Mouse (Mus musculus): ENCODE measurements around the gene Grhpr.

Gene Grhpr

GRCm38 (mm10) chr4:44973871-44974270 lies 7.3 kb upstream of the Grhpr start:
- DNase-seq (ENCODE audit: inconsistent age in 2 of 2, low spot score in 1 of 2): no peak

GRCm38 (mm10) chr4:44974331-44974730 lies 6.9 kb upstream of the Grhpr start:
- DNase-seq (ENCODE audit: inconsistent age in 2 of 2, low spot score in 1 of 2): peak in 1 of 2 experiments; percentile 49

DNA sequence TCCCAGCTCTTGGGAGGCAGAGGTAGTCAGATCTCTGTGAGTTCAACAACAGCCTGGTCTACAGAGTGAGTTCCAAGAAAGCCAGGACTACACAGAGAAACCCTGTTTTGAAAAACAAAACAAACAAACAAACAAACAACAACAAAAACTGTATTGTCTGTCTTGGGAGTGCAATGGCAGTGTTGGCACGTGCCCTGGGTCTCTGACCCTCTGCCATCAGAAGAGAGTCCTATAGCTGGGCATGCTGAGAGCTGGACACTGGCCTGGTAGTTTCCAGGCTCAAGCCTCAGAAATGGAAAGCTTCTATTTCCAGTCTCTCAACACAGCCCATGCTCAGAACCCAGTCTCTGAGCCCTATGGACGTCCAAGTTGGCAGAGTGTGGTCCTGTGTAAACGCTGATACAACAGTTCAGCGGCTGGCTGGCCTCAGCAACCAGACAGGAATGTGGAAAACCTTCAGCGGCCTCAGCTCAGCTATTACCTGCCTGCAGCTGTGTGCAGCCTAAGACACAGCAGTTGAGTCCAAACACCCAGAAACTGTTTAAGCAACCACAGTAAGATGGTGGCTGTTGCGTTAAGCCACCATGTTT lies 5.1 kb upstream of the Grhpr start:
- no peak for DNase-seq (ENCODE audit: inconsistent age in 2 of 2, low spot score in 1 of 2)

DNA sequence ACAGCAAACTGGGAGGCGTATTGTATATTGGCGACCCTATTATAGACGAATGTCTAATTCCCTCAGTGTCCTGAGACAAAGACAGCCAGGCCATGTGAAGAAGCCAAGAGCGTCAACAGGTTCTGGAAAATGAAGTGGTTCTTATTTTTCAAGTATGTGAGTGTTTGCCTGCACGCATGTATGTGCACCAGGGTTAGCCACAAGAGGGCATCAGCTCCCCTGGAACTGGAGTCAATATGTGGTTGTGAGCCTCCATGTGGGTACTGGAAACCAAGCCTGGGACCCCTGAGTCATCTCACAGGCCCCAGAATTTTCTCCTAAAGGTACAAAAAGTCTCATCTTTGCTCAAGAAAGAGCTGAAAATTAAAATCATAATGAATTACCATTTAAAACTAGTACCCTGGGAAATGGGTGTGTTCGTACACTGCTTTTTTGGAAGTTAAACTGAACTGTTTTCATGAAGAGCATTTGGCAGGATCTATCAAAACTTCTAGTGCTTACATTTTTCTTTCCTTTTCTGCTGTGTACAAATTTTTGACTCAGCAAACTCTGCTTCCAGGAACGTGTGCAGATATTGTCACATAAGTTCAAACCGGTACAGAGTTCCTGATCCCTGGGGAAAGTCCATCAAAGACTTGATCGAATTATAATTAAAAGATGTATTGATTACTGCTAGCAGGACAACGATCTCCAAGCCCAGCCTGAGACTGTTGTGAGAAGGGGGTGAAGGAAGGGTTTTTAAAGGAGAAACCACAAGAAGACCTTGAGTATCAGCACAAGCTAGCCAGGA lies 4.1 kb upstream of the Grhpr start:
- DNase-seq (ENCODE audit: inconsistent age in 2 of 2, low spot score in 1 of 2): peak in 1 of 2 experiments; percentile 28

GRCm38 (mm10) chr4:44978175-44978574 lies 3.0 kb upstream of the Grhpr start:
- DNase-seq (ENCODE audit: inconsistent age in 2 of 2, low spot score in 1 of 2): peak in 1 of 2 experiments; percentile 40

DNA sequence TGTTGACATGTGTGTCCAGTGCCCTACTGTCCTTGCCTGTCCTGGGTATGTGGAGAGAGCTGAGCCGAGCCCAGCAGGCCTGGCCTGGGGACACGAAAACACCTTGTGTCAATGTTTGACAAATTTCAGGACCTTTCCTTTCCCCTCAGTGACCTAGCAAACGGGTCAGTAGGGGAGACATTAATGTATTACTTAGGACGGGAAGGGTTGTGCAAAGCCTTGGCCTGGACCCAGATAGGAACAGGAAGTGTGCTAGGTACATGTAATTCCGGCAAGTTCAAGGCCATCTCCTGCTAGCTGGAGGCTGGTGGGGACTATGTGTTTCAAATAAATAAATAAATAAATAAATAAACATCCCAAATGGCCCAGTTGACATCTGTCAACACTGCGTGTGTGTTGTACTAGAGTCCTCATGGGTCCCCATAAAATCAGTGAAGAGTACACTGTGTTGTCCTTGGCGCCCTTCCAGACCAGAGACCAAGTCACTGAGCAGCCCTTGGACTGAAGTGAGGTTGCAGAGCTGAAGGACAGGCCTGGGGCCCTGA lies 1.3 kb upstream of the Grhpr start:
- DNase-seq (ENCODE audit: inconsistent age in 2 of 2, low spot score in 1 of 2): peak; percentile 90 to 93

- no peak for DNase-seq (ENCODE audit: inconsistent age in 2 of 2, low spot score in 1 of 2)
These were observed 736 bp downstream of the Grhpr start for GRCm38 (mm10) chr4:44981974-44982287.

DNA sequence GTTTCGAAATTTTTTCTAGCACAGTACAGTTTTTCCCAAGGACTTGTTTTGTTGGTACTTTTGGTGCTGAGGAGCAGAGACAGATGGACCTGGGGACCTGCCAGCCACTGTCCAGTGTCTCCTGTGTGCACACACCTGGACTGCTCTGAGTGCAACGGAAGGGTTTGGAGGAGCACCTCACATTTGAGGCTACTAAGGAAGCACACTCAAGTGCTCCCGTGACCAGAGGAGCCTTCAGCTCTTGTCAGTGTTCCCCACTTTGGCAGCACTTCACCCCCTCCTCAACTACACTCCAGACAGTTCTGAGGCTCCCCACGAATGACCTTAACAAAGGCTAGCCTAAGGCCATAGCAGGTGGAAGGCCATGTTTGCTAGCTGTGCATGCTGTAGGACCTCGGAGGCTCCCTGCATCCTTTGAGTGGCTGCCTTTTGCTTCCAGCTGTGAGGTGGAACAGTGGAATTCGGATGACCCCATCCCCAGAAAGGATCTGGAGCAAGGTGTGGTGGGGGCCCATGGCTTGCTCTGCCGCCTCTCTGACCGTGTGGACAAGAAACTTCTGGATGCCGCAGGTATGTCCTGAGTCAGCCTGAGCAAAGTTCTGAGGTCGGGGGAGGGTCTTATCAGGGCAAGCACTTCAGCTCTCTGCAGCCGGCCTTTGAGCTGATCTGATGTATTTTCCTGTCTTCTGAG lies 1.4 kb downstream of the Grhpr start:
- DNase-seq (ENCODE audit: inconsistent age in 2 of 2, low spot score in 1 of 2): peak in 1 of 2 experiments; percentile 79

- peak; percentile 87 to 92 for DNase-seq (ENCODE audit: inconsistent age in 2 of 2, low spot score in 1 of 2)
These were observed 2.0 kb downstream of the Grhpr start for GRCm38 (mm10) chr4:44983131-44983740.

GRCm38 (mm10) chr4:44990560-44990959 lies 9.4 kb downstream of the Grhpr start:
- peak in 1 of 2 experiments; percentile 22 for DNase-seq (ENCODE audit: inconsistent age in 2 of 2, low spot score in 1 of 2)

- peak; percentile 52 to 79 for DNase-seq (ENCODE audit: inconsistent age in 2 of 2, low spot score in 1 of 2)
These were observed 11.1 kb downstream of the Grhpr start for GRCm38 (mm10) chr4:44992330-44992729.

GRCm38 (mm10) chr4:44993179-44993578 lies 12.0 kb downstream of the Grhpr start:
- peak; percentile 11 to 46 for DNase-seq (ENCODE audit: inconsistent age in 2 of 2, low spot score in 1 of 2)

GRCm38 (mm10) chr4:44993847-44994246 lies 12.7 kb downstream of the Grhpr start:
- DNase-seq (ENCODE audit: inconsistent age in 2 of 2, low spot score in 1 of 2): peak in 1 of 2 experiments; percentile 4

- peak in 1 of 2 experiments; percentile 14 for DNase-seq (ENCODE audit: inconsistent age in 2 of 2, low spot score in 1 of 2)
These were observed 13.6 kb downstream of the Grhpr start for GRCm38 (mm10) chr4:44994776-44995175.

GRCm38 (mm10) chr4:44998071-44998470 lies 16.9 kb downstream of the Grhpr start:
- no peak for DNase-seq (ENCODE audit: inconsistent age in 2 of 2, low spot score in 1 of 2)

DNA sequence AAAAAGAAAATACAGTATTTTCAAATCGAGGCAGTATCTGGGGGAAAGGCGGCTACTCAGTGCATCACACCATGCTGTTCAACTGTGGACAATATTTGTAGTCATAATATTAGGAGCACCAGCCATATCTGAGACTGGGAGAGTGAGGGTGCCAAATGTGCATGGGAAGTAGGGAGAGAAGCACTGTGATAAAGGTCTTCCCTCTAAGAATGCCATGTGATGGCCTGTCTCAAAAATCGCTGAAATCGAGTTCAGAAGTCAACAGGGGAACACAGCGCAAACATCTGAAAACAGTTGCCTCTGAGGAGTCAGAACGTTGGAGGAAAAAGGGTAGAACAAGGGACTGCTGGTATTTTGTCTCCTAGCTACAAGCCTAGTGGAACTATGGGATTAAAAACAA lies 18.8 kb downstream of the Grhpr start:
- no peak for DNase-seq (ENCODE audit: inconsistent age in 2 of 2, low spot score in 1 of 2)

DNA sequence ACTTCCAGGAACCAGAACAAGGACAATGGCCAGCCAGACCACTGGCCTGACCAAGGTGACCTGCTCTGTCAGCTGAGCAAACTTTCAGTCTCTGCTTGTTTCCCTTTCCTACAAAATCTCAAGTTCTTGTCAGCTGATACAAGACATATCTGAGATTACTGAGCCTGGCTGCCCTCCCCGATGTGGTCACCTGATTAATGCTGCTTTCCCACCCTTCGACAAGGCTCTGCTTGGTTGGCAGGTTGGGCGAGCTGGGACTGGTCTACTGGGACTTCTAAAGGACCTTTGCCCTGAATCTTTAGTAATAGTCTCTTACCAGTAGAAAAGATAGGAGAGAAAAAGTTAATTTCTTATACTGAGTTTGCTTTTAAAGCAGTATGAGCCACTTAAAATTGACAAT lies 24.3 kb downstream of the Grhpr start:
- peak in 1 of 2 experiments; percentile 62 for DNase-seq (ENCODE audit: inconsistent age in 2 of 2, low spot score in 1 of 2)

GRCm38 (mm10) chr4:45010806-45011415 lies 29.7 kb downstream of the Grhpr start:
- peak in 1 of 2 experiments; percentile 74 for DNase-seq (ENCODE audit: inconsistent age in 2 of 2, low spot score in 1 of 2)

- peak; percentile 83 to 95 for DNase-seq (ENCODE audit: inconsistent age in 2 of 2, low spot score in 1 of 2)
These were observed 30.4 kb downstream of the Grhpr start for GRCm38 (mm10) chr4:45011581-45012104.

DNA sequence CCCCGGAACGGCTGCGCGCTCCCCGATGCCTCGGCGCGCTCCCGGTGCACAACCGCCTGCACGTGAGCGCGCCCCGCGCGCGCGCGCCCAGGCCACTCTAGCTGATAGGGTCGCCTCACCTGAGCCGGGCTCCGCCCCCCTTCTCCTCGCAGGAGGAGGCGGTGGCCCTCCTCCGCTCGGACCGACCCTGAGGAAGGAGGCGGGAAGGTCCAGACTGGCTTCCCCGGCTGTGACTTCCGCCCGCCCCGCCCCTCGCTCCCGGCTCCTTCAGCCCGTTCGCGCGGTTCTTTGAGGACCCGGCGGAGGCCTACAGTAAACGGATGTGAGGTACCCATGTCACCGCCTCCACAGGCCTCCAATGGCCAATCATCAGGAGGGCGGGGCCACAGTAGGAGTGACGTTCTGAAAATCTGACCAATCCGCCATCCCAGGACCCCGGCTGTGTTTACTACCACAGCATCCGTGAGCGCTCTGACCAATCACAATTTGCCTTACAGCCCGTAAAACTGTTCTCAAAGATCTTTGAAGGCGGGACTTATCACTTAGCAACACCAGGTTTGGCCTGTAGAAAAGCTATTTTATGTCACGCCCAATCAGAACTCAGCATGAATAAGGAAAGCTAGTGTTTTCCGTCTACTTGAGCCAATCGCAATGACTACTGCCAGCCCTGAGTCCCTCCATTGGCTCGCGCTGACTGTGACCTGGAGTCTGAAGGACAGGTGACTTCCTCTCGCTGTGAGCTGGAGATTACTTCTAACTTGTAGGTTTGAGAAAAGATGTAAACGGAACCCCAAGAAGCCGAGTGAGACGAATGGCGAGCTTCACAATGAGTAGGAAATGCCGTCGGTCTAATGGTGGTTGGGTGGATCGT lies 31.1 kb downstream of the Grhpr start, which contains the start of gene Zbtb5:
TSS of gene Zbtb5 (minus strand) at position 308 of the 871 bp plus-strand sequence.
- peak; percentile 100 for DNase-seq (ENCODE audit: inconsistent age in 2 of 2, low spot score in 1 of 2)
